Mouse (Mus musculus): ENCODE measurements around the gene Nipal3.

DNA sequence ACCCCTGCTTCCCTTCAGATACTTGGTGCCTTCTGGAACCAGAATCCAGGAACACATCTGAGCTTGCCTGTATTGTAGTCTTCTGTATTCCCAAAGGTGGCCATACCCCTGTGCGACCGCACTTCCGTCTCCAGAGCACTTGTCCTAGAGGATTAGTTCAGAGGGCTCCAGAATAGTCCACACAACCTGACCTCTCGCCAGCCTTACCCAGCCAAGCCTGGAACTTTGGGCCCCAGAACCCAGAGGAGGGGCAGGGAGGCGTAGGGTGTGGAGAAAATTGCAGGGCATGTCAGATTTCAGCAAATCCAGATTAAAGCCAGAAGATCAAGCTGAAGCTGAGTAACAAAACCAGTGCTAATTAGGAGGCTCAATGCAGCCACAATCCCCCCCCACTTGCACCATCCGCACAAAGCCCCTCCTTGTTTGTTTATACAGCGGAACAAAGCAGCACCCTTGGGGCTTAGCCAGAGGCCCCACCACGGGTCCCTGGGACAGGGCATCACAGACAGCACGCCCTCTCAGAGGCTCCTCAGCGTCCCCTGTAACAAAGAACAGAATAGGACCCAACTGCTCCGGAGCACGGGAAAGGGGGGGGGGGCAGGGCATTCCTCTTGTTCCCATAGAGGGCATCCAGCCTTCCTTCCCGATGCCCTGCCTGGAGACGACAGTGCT is 31.3 kb upstream of the Nipal3 start:
- TF ChIP-seq CTCF (IDR thresholded peaks at IDR 0.05; ENCODE audit: low read depth, low read length) = no peak
- no peak for TF ChIP-seq POLR2A (IDR thresholded peaks at IDR 0.05; ENCODE audit: extremely low read depth, insufficient read depth, low read length)
